Mouse (Mus musculus): ENCODE data around the gene Hif1an. TPM values are rescaled to one million over a fixed set of nuclear protein-coding genes. Genes with fewer than 3 reads are reported as not detected.

The Hif1an gene
- 40.0 and 46.5 TPM in 2 replicates for total RNA-seq (2023)

DNA sequence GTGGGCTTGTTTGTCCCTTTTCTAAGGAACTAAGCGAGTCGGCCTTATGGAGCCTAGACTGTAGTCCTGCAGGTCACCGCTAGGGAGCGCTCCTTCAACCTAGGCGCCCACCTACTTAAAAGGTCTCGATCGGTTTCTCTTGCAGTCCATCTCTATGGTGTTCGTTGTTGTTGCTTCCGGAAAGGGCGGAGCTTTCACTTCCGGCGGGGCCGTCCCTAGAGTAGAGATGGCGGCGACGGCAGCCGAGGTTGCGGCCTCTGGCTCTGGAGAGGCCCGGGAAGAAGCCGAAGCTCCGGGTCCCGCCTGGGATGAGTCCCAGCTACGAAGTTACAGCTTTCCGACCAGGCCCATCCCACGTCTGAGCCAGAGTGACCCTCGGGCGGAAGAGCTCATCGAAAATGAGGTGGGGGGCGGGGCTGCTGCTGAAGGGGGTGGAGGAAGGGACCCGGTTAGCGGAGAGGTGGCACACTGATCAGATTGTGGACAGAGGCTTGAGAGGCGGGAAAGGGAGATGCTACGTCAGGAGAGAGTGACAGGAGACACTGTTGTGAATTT is at the start of gene Hif1an:
Hif1an (plus strand) TSS at position 199 of the 555 bp plus-strand sequence.

DNA sequence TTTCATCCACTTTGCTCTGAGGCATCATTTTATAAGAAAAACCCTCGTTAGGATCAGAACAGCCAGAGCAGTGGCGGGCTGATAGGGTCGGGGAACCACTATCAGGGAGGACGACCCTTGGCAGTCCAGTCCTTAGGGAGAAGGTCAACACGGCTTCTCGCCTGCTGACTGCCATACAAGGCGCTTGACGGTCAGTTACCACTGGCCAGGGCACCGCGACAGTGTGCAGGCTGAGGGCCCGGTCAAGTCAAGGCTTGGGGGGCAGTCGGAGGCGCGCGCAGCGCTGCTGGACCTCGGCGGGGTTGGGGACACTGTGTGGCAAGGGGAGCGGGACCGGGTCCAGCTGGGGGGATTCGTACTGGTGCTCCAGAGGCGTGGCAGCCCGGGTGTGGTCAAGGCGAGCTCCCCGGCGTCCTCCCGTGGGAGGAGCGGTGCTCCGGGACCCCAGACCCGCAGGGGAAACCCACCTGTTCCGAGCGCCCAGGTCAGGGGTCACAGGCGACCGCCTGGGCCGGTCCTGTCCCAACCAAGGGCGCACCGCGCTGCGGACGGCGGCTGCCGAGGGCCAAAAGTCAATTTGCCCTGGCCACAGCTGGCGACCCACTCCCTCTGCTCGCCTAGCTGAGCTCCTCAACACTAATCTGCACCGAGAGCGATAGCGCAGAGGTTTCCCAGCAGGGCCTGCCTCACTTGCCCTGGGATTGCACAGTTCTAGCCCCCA is 17.2 kb upstream of the Hif1an start, which contains the start of gene Sec31b:
Sec31b (minus strand) TSS at position 544 of the 721 bp plus-strand sequence.

DNA sequence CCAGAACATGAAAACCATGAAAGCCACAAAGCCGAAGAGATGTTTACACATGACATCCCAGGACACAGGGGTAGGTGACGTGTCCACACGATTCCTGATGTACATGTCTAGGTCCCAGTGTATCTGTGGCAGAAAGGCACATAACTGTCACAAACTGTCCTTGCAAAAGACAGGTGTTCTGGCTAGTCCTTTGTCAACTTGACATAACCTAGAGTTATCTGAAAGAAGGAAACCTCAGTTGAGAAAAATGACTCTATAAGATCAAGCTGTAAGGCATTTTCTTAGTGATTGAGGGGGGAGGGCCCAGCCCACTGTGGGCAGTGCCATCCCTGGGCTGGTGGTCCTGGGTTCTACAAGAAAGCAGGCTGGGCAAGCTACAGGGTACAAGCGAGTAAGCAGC is 9.9 kb upstream of the Hif1an start, which contains the start of gene Gm20538:
Gm20538 (minus strand) TSS at position 101 of the 400 bp plus-strand sequence.

DNA sequence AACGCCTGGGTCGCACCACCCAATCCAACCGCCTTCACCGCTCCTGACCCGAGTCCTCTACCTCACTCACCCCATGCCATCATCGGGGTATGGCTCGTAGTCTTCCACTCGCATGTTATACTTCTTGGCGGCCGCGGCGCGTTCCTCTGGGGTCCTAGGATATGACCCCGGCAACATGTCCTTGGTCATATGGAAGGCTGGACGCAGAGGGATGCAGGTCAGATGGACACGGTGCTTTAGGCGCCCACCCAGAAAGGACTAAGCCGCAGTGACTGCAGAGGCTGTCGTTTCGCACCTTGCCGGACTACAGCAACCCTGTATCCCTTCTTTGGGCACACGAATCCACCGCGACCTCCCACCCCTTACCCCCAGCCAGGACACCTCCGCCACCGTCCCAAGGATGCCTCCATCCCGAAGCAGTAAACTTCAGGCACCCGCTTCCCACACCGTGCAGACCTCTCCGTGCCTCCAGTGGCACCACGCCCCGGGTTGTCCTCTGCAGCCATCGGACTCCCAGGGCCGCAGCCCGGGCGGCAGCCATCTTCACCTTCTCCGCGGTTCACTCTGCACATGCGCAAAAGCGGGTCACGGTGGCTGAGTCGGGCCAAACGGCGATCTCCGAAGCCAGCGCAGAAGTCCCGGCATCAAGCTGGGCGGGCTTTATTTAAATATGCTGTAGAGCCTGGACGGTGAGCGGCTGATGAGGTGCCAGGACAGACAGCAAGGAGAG is 7.6 kb upstream of the Hif1an start, which contains the start of gene Ndufb8:
Ndufb8 (minus strand) TSS at position 580 of the 730 bp plus-strand sequence.

Other genes with a start within 250 kb of the Hif1an start
- gene Scd4, start 229.8 kb upstream of the Hif1an start, total RNA-seq (2023) = 0.13 and 0.20 TPM in 2 replicates
- 1.1 and 3.5 TPM in 2 replicates for gene Scd1, start 155.0 kb upstream of the Hif1an start, total RNA-seq (2023)
- gene Wnt8b, start 69.4 kb upstream of the Hif1an start, total RNA-seq (2023) = not detected in 2 replicates
- gene Sec31b, start 17.0 kb upstream of the Hif1an start, total RNA-seq (2023) = 0.73 and 1.7 TPM in 2 replicates
- gene Gm20538, start 10.0 kb upstream of the Hif1an start, total RNA-seq (2023) = not detected in 2 replicates
- 164 and 178 TPM in 2 replicates for gene Ndufb8, start 7.4 kb upstream of the Hif1an start, total RNA-seq (2023)
- gene Pax2, start 193.2 kb downstream of the Hif1an start, total RNA-seq (2023) = not detected in 2 replicates